19 mouse cellular contexts compared by ENCODE assay signal in genomic region chr5:115958814-115959213, GRCm38 (mm10).
DNase-seq lines count a peak whose midpoint lies in the region; ATAC-seq and TF ChIP-seq lines count a peak whose summit lies in the region.
"Had no signal": no experiment of that assay in that cellular context is flagged by ENCODE, and none has a peak within 500 bp of the region (broad histone marks: within the 10 kb centered on the region; RNA-seq: fewer than 3 reads in every experiment).

No protein-coding gene starts in this region.

- ATAC-seq in liver, embryonic 13.5 days (ENCODE audit: low read depth), result peak; percentile 53
- ATAC-seq in liver, postnatal 0 days, result peak; percentile 53; the same call in 1 of the 2 replicates
- ATAC-seq: forebrain, embryonic 15.5 days had no signal

- peaks cover 100% of the 10 kb centered on the region for H3K36me3 ChIP-seq in erythroblast, embryonic 14.5 days (ENCODE audit: control insufficient read depth)
- peaks cover 99% of the 10 kb centered on the region for H3K36me3 ChIP-seq in liver, embryonic 13.5 days
- H3K36me3 ChIP-seq in liver, postnatal 0 days (replicated peaks; ENCODE audit: insufficient read depth, low read length), result peaks cover 53% of the 10 kb centered on the region

- H3K4me1 ChIP-seq in erythroblast, embryonic 14.5 days (ENCODE audit: control insufficient read depth), result peaks cover 37% of the 10 kb centered on the region
- H3K4me1 ChIP-seq in liver, embryonic 13.5 days (replicated peaks), result peaks cover 34% of the 10 kb centered on the region
- H3K4me1 ChIP-seq in liver, postnatal 0 days (ENCODE audit: insufficient read depth), result peaks cover 3% of the 10 kb centered on the region; the same call in 1 of the 2 replicates
- H3K4me1 ChIP-seq: embryonic facial prominence, embryonic 13.5 days; forebrain, embryonic 15.5 days; heart, embryonic 15.5 days had no signal

- TF ChIP-seq CTCF in liver, postnatal 0 days (IDR thresholded peaks at IDR 0.05; ENCODE audit: low read depth), result no peak

- peaks cover 12% of the 10 kb centered on the region; the same call in 1 of the 2 replicates for H3K27me3 ChIP-seq in erythroblast, embryonic 14.5 days (ENCODE audit: control insufficient read depth)
- no peaks in the 10 kb centered on the region for H3K27me3 ChIP-seq in liver, embryonic 13.5 days
- no peaks in the 10 kb centered on the region for H3K27me3 ChIP-seq in liver, postnatal 0 days (ENCODE audit: insufficient read depth, low read length)
- H3K27me3 ChIP-seq: embryonic facial prominence, embryonic 13.5 days; forebrain, embryonic 15.5 days; heart, embryonic 15.5 days had no signal

- peak overlapping the region; percentile 83 for H3K27ac ChIP-seq in liver, embryonic 13.5 days
- H3K27ac ChIP-seq in liver, postnatal 0 days (ENCODE audit: low read depth), result no peak overlapping the region; the same call in 1 of the 2 replicates
- H3K27ac ChIP-seq: embryonic facial prominence, embryonic 13.5 days; forebrain, embryonic 15.5 days; heart, adult 2 months; heart, embryonic 15.5 days; hindbrain, embryonic 14.5 days had no signal

- H3K9ac ChIP-seq in liver, embryonic 13.5 days, result peak overlapping the region; percentile 6
- H3K9ac ChIP-seq in liver, postnatal 0 days (replicated peaks), result no peak overlapping the region
- H3K9ac ChIP-seq: embryonic facial prominence, embryonic 13.5 days; forebrain, embryonic 15.5 days; heart, embryonic 15.5 days; hindbrain, embryonic 14.5 days had no signal

- 84% methylated on average over 11 of the region's 11 CpGs for WGBS in liver, embryonic 13.5 days (ENCODE audit: insufficient replicate concordance)
- WGBS in liver, postnatal 0 days (ENCODE audit: insufficient replicate concordance), result 87% methylated on average over 11 of the region's 11 CpGs

- no peak for DNase-seq in liver, embryonic 13.5 days
- no peak for DNase-seq in liver, postnatal 0 days
- DNase-seq in embryo, embryonic 11 days, result no peak
- DNase-seq in adrenal gland, postnatal 10 days, result no peak
- no peak for DNase-seq in layer of hippocampus, adult 8-10 months (ENCODE audit: low spot score in 2 of 2)
- DNase-seq: adrenal gland, adult 2 months; adrenal gland, postnatal 36 days; cerebellum, adult 11-12 months; cerebellum, adult 9-10 months; cerebellum, postnatal 25 days; gastrocnemius, postnatal 10 days; heart, adult 2 months; heart, postnatal 14 days had no signal

- TF ChIP-seq EP300 in liver, postnatal 0 days (IDR thresholded peaks at IDR 0.05; ENCODE audit: low read depth), result no peak

- peak overlapping the region; percentile 44 for H3K4me2 ChIP-seq in liver, embryonic 13.5 days
- 0 out of 2 replicates have a peak overlapping the region, but pooled peaks have one; percentile 13 for H3K4me2 ChIP-seq in liver, postnatal 0 days (ENCODE audit: low read depth, low read length)
- H3K4me2 ChIP-seq: embryonic facial prominence, embryonic 13.5 days; forebrain, embryonic 15.5 days; heart, embryonic 11.5 days; heart, embryonic 15.5 days; hindbrain, embryonic 14.5 days had no signal

- peak overlapping the region; percentile 32 for H3K4me3 ChIP-seq in erythroblast, embryonic 14.5 days (replicated peaks)
- H3K4me3 ChIP-seq in liver, embryonic 13.5 days (replicated peaks), result peak overlapping the region; percentile 5; the same call in 1 of the 2 replicates
- no peak overlapping the region for H3K4me3 ChIP-seq in liver, postnatal 0 days (ENCODE audit: low read depth, low read length)
- H3K4me3 ChIP-seq: embryonic facial prominence, embryonic 13.5 days; forebrain, embryonic 15.5 days; heart, adult 2 months; heart, embryonic 15.5 days had no signal

- peaks cover 40% of the 10 kb centered on the region for H3K9me3 ChIP-seq in erythroblast, embryonic 14.5 days (ENCODE audit: control insufficient read depth, low read length)
- peaks cover 25% of the 10 kb centered on the region for H3K9me3 ChIP-seq in liver, embryonic 13.5 days (replicated peaks)
- H3K9me3 ChIP-seq in liver, postnatal 0 days (ENCODE audit: low read length), result peaks cover 8% of the 10 kb centered on the region; the same call in 1 of the 2 replicates
- H3K9me3 ChIP-seq: forebrain, embryonic 15.5 days; heart, embryonic 15.5 days had no signal
